ENCODE assay signal across 10 mouse cellular contexts in genomic region chr3:129640211-129641000, GRCm38 (mm10).
DNase-seq lines count a peak whose midpoint lies in the region; ATAC-seq and TF ChIP-seq lines count a peak whose summit lies in the region.
"Had no signal": no experiment of that assay in that cellular context is flagged by ENCODE, and none has a peak within 500 bp of the region (broad histone marks: within the 10 kb centered on the region; RNA-seq: fewer than 3 reads in every experiment).

No protein-coding gene starts in this region.

- peak; percentile 64; the same call in 1 of the 2 replicates for ATAC-seq in neural tube, embryonic 11.5 days (ENCODE audit: insufficient read depth, low FRiP score, low TSS enrichment)
- ATAC-seq in forebrain, postnatal 0 days = peak; percentile 90
- peak; percentile 52; the same call in 1 of the 2 replicates for ATAC-seq in limb, embryonic 12.5 days (ENCODE audit: insufficient number of reproducible peaks, insufficient read depth, low FRiP score, low TSS enrichment, low read depth)

- H3K27ac ChIP-seq in neural tube, embryonic 11.5 days (ENCODE audit: low read depth, low read length) = no peak overlapping the region; the same call in 1 of the 2 replicates
- H3K27ac ChIP-seq in forebrain, postnatal 0 days (ENCODE audit: low read depth, low read length) = no peak overlapping the region
- peak overlapping the region; percentile 73 for H3K27ac ChIP-seq in limb, embryonic 12.5 days
- H3K27ac ChIP-seq: heart, embryonic 13.5 days had no signal

- no peaks in the 10 kb centered on the region for H3K36me3 ChIP-seq in neural tube, embryonic 11.5 days (ENCODE audit: control insufficient read depth, insufficient read depth, low read length)
- H3K36me3 ChIP-seq in forebrain, postnatal 0 days (ENCODE audit: insufficient read depth) = 0 out of 2 replicates have a peak, but pooled peaks cover 3% of the 10 kb centered on the region
- no peaks in the 10 kb centered on the region for H3K36me3 ChIP-seq in limb, embryonic 12.5 days
- H3K36me3 ChIP-seq: heart, embryonic 13.5 days had no signal

- no peak for TF ChIP-seq CTCF in forebrain, postnatal 0 days (IDR thresholded peaks at IDR 0.05; ENCODE audit: low read depth)

- peak; percentile 40 for DNase-seq in neural tube, embryonic 11.5 days (ENCODE audit: low spot score)
- DNase-seq in neural tube, embryonic 10.5 days (ENCODE audit: extremely low spot score, low spot score) = no peak
- DNase-seq in forebrain, postnatal 0 days = peak; percentile 46
- DNase-seq in right cerebral cortex, postnatal 10 days (ENCODE audit: low spot score in 2 of 2) = peak; percentile 60 to 73
- no peak for DNase-seq in adrenal gland, postnatal 36 days
- no peak for DNase-seq in thymus, postnatal 10 days (ENCODE audit: low spot score in 2 of 2)
- DNase-seq in heart, adult 18-20 months = no peak
- DNase-seq: lung, postnatal 4 days had no signal

- no peak overlapping the region for H3K4me2 ChIP-seq in neural tube, embryonic 11.5 days (ENCODE audit: low read depth)
- no peak overlapping the region for H3K4me2 ChIP-seq in forebrain, postnatal 0 days (ENCODE audit: low read depth)
- H3K4me2 ChIP-seq in limb, embryonic 12.5 days = no peak overlapping the region
- H3K4me2 ChIP-seq: heart, embryonic 13.5 days had no signal

- no peaks in the 10 kb centered on the region for H3K27me3 ChIP-seq in neural tube, embryonic 11.5 days (ENCODE audit: control insufficient read depth, insufficient read depth, low read length)
- H3K27me3 ChIP-seq in forebrain, postnatal 0 days (ENCODE audit: insufficient read depth, low read length) = no peaks in the 10 kb centered on the region
- no peaks in the 10 kb centered on the region for H3K27me3 ChIP-seq in limb, embryonic 12.5 days
- H3K27me3 ChIP-seq: heart, embryonic 13.5 days had no signal

- no peak overlapping the region for H3K4me3 ChIP-seq in neural tube, embryonic 11.5 days (ENCODE audit: low read depth, low read length)
- H3K4me3 ChIP-seq in forebrain, postnatal 0 days (ENCODE audit: low read depth, low read length) = no peak overlapping the region
- no peak overlapping the region for H3K4me3 ChIP-seq in limb, embryonic 12.5 days (replicated peaks)
- H3K4me3 ChIP-seq: heart, embryonic 13.5 days had no signal

- 76% methylated on average over 10 of the region's 10 CpGs for WGBS in neural tube, embryonic 11.5 days
- WGBS in forebrain, postnatal 0 days = 39% methylated on average over 10 of the region's 10 CpGs
- WGBS in limb, embryonic 12.5 days = 70% methylated on average over 10 of the region's 10 CpGs

- H3K4me1 ChIP-seq in neural tube, embryonic 11.5 days (ENCODE audit: control insufficient read depth, insufficient read depth, low read length) = 0 out of 2 replicates have a peak, but pooled peaks cover 2% of the 10 kb centered on the region
- no peaks in the 10 kb centered on the region for H3K4me1 ChIP-seq in forebrain, postnatal 0 days (ENCODE audit: insufficient read depth)
- H3K4me1 ChIP-seq in limb, embryonic 12.5 days (replicated peaks) = peaks cover 1% of the 10 kb centered on the region

- no peaks in the 10 kb centered on the region for H3K9me3 ChIP-seq in neural tube, embryonic 11.5 days (ENCODE audit: control insufficient read depth, low read length)
- H3K9me3 ChIP-seq in forebrain, postnatal 0 days (ENCODE audit: low read length) = no peaks in the 10 kb centered on the region
- no peaks in the 10 kb centered on the region for H3K9me3 ChIP-seq in limb, embryonic 12.5 days
- H3K9me3 ChIP-seq: heart, embryonic 13.5 days had no signal

- H3K9ac ChIP-seq in neural tube, embryonic 11.5 days (ENCODE audit: low read length) = no peak overlapping the region
- H3K9ac ChIP-seq in forebrain, postnatal 0 days = no peak overlapping the region
- no peak overlapping the region for H3K9ac ChIP-seq in limb, embryonic 12.5 days (replicated peaks)
- H3K9ac ChIP-seq: heart, embryonic 13.5 days had no signal

Comparison
In these comparisons a context has a peak if more than half of its experiments do, and no peak if none do; other contexts are left out.
1. DNase-seq: peak in neural tube, embryonic 11.5 days (single experiment), forebrain, postnatal 0 days (single experiment) and right cerebral cortex, postnatal 10 days (2 of 2); none in neural tube, embryonic 10.5 days (single experiment), adrenal gland, postnatal 36 days (0 of 2), thymus, postnatal 10 days (0 of 2) and heart, adult 18-20 months (0 of 2).
2. Peak in every context shown above with its lines, with median percentiles within 50 percentile points of each other: ATAC-seq.